Mouse (Mus musculus) heart, postnatal 0 days (tissue): ENCODE results near the gene Tmem63c.

Experiments used
- CTCF ChIP-seq: IDR thresholded peaks from 2 replicates; pipeline ENCODE4 v1.5.1; 2016; ENCODE audit warnings: antibody characterized with exemption, control low read depth, low read depth
- EP300 ChIP-seq: IDR thresholded peaks from 2 replicates; pipeline ENCODE4 v1.6.1; 2016; ENCODE audit warnings: antibody characterized with exemption, low read depth

GRCm38 (mm10) chr12:87028068-87028467, 6.9 kb downstream of the Tmem63c start:
- TF ChIP-seq CTCF = no peak
- TF ChIP-seq EP300 = no peak
